Mouse (Mus musculus): Measurements from ENCODE around the gene Xpc.

Xpc gene

GRCm38 (mm10) chr6:91465756-91466155, 49.9 kb downstream of the Xpc start:
- no peak for TF ChIP-seq GATA4 (IDR thresholded peaks at IDR 0.05; ENCODE audit: insufficient replicate concordance, low read length)

DNA sequence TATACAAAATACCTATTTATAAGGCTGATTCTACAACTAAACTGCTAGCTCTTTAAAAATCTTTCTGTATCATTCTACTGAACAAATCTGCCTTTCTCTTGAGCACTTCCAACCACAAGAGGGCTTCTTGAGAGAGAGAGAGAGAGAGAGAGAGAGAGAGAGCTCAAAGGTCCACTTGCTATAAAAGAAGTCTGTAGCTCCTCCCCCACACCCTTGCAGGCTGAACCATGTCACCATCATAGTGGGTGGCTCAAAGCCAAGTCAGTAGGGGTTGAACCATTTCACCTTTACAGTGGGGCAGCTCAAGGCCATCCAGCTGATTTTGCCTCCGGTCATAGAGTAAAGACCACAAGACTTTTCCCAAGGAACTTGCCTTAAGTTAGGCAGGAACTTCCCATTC, 56.2 kb downstream of the Xpc start:
- TF ChIP-seq GATA4 (IDR thresholded peaks at IDR 0.05; ENCODE audit: insufficient replicate concordance, low read length), result no peak

- TF ChIP-seq GATA4 (IDR thresholded peaks at IDR 0.05; ENCODE audit: insufficient replicate concordance, low read length), result no peak
These were observed 61.1 kb downstream of the Xpc start for GRCm38 (mm10) chr6:91454546-91454945.

DNA sequence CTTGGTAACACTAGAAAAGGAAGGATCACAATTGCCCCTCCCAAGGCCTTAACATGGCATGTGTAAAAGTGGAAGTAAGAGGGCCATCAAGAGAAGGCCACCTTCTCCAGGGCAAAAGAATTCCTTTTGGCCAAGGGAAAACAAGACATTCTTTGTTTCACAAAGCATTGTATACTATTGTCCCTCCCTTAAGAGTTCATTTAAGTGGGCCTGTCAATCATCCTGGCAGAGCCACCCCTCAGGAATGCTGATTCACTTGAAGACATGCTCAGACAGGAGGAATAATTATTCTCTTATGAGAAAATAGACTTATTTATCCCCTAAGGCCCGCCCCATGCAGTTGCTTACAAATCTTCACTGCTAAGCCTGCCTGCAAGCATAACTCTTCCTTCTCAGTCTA, 63.6 kb downstream of the Xpc start:
- no peak for TF ChIP-seq GATA4 (IDR thresholded peaks at IDR 0.05; ENCODE audit: insufficient replicate concordance, low read length)

DNA sequence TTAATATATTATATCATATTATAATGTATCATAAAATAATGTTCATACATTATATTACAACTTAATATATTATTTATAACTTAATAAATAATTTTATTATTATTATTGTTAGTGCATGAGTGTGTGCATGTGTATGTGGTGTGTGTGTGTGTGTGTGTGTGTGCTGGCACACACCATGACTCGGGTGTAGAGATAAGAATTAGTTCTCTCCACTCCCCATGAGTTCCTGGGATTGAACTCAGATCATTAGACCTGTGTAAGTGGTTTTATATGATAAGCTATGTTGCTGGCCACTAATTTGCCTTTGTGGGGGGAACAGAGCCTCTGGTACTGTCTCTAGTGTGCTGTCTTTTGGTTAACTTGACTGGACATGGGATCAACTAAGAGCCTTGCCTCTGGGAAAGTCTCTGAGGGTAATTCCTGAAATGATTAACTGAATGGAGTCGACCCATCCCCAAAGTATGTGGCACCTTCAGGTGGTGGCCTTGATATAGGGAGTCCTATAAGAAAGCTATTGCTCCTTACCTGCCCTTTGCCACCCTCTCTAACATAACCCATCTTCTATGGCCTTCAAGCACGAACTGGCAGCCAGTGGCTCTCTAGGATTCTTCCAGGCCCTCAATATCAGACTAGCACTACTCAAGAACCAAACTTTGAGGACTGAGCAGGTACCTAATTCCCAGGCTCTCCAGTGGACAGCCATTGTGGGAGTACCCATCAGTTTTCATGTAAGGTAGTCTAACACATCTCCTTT, 66.0 kb downstream of the Xpc start:
- TF ChIP-seq GATA4 (IDR thresholded peaks at IDR 0.05; ENCODE audit: insufficient replicate concordance, low read length), result no peak

- no peak for TF ChIP-seq GATA4 (IDR thresholded peaks at IDR 0.05; ENCODE audit: insufficient replicate concordance, low read length)
These were observed 70.4 kb downstream of the Xpc start for GRCm38 (mm10) chr6:91445316-91445715.

DNA sequence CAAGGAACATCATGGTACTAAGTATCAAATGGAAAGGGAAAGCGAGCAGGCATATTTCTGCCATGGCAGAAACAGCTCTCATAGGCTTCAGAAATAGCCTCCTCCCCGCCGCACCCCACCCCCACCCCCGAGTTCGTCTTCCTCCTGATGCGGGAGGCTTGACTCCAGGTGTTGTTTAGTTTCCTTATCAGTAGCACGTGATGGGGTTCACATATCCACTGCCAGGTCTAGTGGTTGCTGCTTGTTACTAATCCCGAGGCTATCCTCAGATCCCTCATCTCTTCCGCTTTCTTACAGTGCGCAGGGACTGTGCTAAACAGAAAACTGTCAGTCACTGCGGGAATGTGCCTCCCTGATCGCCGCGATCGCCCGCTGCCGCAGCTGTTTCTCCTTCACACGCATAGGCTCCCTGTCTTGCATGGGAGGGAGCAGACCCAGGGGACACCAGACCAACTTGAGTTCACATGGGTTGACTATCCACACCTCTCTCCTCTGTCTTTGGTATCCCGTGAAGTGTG, 74.5 kb downstream of the Xpc start:
- TF ChIP-seq GATA4 (IDR thresholded peaks at IDR 0.05; ENCODE audit: insufficient replicate concordance, low read length), result 0 out of 2 replicates have a peak, but pooled peaks have one; percentile 21

GRCm38 (mm10) chr6:91440474-91441144, 75.1 kb downstream of the Xpc start:
- TF ChIP-seq GATA4 (IDR thresholded peaks at IDR 0.05; ENCODE audit: insufficient replicate concordance, low read length), result 0 out of 2 replicates have a peak, but pooled peaks have one; percentile 4
